Mouse (Mus musculus): ENCODE results near the gene Ddx6.

DNA sequence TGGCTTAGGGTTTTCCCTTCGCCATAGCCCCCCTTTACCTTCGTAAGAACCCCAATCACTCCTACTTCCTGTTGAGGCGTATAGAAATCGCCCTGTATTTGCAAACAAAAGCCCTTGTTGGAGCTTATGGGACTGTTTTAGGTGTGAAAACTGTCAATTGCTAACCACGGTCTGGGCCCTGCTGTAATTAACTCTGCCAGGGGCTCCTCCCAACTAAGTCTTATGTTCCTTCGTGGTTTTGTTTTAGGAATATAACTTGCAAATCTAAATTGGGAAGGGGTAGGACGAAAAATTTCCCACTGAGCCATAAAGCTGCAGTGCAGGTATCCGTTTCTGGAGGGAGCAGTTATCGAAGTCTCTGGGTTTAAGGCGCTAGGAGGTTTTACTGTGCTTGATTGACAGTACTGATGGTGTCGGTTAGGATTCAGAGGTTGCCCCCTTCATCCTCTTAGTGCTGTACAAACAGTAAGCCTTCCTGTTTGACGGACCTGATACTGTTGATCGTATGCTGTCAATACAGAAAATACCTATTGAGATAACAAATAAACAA, 999 bp downstream of the Ddx6 start:
- TF ChIP-seq CTCF (IDR thresholded peaks at IDR 0.05; ENCODE audit: insufficient read depth, low read depth, low read length), result no peak
- TF ChIP-seq POLR2A (IDR thresholded peaks at IDR 0.05; ENCODE audit: insufficient read depth, low read depth, low read length), result no peak
